Mouse (Mus musculus): ENCODE measurements at regions not wholly inside any gene's neighbourhood (a gene's known extent, or its start where the extent isn't known, plus 50 kb on each side); places are given as distances from the start of the nearest gene placed in this dataset.
A peak's percentile ranks its signal among the peaks of the same experiment; 100 is the strongest.

- DNase-seq (ENCODE audit: low spot score in 2 of 2) = peak; percentile 49 to 67
These were observed 67.1 kb upstream of the Gabrg2 start for GRCm38 (mm10) chr11:42067788-42068187.

GRCm38 (mm10) chr11:42051567-42051966 is 50.9 kb upstream of the Gabrg2 start:
- DNase-seq (ENCODE audit: low spot score in 2 of 2) = no peak
